Mouse (Mus musculus) liver, embryonic 15.5 days (tissue): ENCODE results near the gene Hnf4a. TPM values are rescaled to one million over a fixed set of nuclear protein-coding genes. Genes with fewer than 3 reads are reported as not detected.
"Not testable (repeated sequence)": the region's sequence is repeated elsewhere in the genome, so short reads cannot be mapped to it uniquely, and the experiment has no call there.

ENCODE experiments used
- ATAC-seq: fragments of 200-750 bp; cut with Nextera tagmentation; 2 replicates; pipeline ENCODE4 v1.8.0; 2017; ENCODE audit warnings: moderate number of reproducible peaks, mild to moderate bottlenecking, moderate library complexity; ENCODE audit not compliant: insufficient read depth
- H3K27ac ChIP-seq: fragments of 300-500 bp; sonication (generic); replicated peaks from 2 replicates; pipeline ENCODE4 v1.5.1; 2015; ENCODE audit warnings: mild to moderate bottlenecking, inconsistent platforms
- H3K27me3 ChIP-seq: fragments of 300-500 bp; sonication (generic); 2 replicates; pipeline ENCODE4 v1.6.1; 2015; ENCODE audit warnings: mild to moderate bottlenecking, inconsistent platforms
- H3K36me3 ChIP-seq: fragments of 300-500 bp; sonication (generic); replicated peaks from 2 replicates; pipeline ENCODE4 v1.6.1; 2015; ENCODE audit warnings: moderate library complexity, mild to moderate bottlenecking, inconsistent platforms
- H3K4me1 ChIP-seq: fragments of 300-500 bp; sonication (generic); replicated peaks from 2 replicates; pipeline ENCODE4 v1.6.1; 2015; ENCODE audit warnings: inconsistent platforms
- H3K4me2 ChIP-seq: fragments of 300-500 bp; sonication (generic); 2 replicates; pipeline ENCODE4 v1.6.1; 2015; ENCODE audit warnings: moderate library complexity, mild to moderate bottlenecking, inconsistent platforms
- H3K4me3 ChIP-seq: fragments of 300-500 bp; sonication (generic); replicated peaks from 2 replicates; pipeline ENCODE4 v1.5.1; 2015; ENCODE audit warnings: mild to moderate bottlenecking, inconsistent platforms
- H3K9ac ChIP-seq: fragments of 300-500 bp; sonication (generic); 2 replicates; pipeline ENCODE4 v1.6.1; 2015; ENCODE audit warnings: moderate library complexity, mild to moderate bottlenecking, inconsistent platforms
- H3K9me3 ChIP-seq: fragments of 300-500 bp; sonication (generic); replicated peaks from 2 replicates; pipeline ENCODE4 v1.6.1; 2016; ENCODE audit warnings: inconsistent platforms
- WGBS: fragments of 180-500 bp; shearing (Covaris S2); methylation state at CpG from one replicate; pipeline ENCODE4 v1.1.7; 2015; ENCODE audit warnings: mixed read lengths; ENCODE audit not compliant: insufficient replicate concordance; 5-methylcytosine and 5-hydroxymethylcytosine counted together
- polyA plus RNA-seq: library from polyadenylated mRNA; unstranded; fragments of >200 nt; fragmentation: Nextera tagmentation; extraction: Ambion mirVana; gene quantifications from 2 replicates; pipeline ENCODE4 v1.2.1, GENCODE M21; 2015

Gene Hnf4a
- polyA plus RNA-seq, 1 experiment from 2014 or later = 17.0 TPM

DNA sequence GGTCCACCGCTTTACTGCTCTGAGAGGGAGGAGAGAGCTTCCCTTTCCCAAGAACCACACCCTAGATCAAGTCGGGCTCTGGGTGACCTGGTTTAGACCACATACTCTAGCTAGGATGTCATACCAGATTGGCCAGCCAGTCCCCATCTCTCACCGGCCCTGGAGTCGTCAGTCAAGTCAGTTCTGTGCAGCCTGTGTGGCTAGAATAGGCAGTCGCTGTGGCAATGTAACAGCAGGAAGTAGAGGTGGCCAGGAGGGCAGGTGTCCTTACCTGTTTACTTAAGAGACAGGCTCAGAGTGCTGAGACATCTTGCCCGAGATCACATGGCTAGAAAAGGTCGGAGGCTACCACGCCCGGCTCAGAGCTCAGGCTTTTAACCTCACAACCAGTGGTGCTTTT lies 104.6 kb downstream of the Hnf4a start:
- H3K27ac ChIP-seq = no peak overlapping the region
- peaks cover 77% of the 10 kb centered on the region for H3K36me3 ChIP-seq
- no peak overlapping the region for H3K9ac ChIP-seq
- H3K9me3 ChIP-seq = no peaks in the 10 kb centered on the region
- H3K4me2 ChIP-seq = no peak overlapping the region
- ATAC-seq = no peak
- H3K4me1 ChIP-seq = peaks cover 7% of the 10 kb centered on the region; the same call in 1 of the 2 replicates
- H3K27me3 ChIP-seq = no peaks in the 10 kb centered on the region
- 75% methylated on average over 9 of the region's 9 CpGs for WGBS
- no peak overlapping the region for H3K4me3 ChIP-seq

DNA sequence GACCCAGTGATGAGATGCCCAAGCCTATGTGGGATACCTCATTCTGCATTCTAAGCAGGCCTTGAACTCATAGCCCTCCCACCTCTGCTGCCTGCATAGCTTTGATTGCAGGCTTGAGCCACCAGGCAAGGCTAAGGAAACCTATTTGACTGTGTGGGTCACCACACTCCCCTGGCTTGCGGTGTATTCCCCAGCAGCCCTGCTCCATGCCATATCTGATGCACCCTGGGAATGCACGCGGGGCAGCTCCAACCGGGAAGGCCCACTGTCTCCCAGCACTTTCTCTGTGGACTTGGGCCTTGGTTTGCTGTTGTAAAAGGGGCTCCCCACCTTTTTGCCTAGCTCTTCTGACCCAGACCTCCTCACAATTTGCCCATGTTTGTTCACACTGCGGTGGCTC lies 106.6 kb downstream of the Hnf4a start:
- WGBS = 93% methylated on average over 5 of the region's 5 CpGs

DNA sequence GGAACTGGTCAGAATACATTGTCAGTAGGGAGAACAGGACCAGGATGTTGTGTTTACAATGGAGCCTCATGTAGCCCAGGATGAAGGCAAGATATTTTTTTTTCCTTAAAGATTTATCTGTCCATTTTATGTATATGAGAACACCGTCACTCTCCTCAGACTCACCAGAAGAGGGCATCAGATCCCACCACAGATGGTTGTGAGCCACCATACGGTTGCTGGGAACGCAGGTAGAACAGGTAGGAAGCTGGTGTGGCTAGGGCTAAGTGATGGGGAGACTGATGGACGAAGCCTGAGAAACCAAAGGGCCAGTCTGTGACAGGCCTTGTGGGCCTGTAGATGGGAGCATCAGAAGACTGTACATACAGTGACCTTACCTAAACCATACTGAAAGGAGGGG lies 107.4 kb downstream of the Hnf4a start:
- no peak for ATAC-seq
- 87% methylated on average over 4 of the region's 4 CpGs for WGBS
- H3K36me3 ChIP-seq = peaks cover 94% of the 10 kb centered on the region

More for the DNA sequence above, 106.6 kb downstream of the Hnf4a start:
- H3K36me3 ChIP-seq = peaks cover 86% of the 10 kb centered on the region
- no peak overlapping the region for H3K9ac ChIP-seq
- no peak for ATAC-seq
- no peaks in the 10 kb centered on the region for H3K9me3 ChIP-seq
- H3K27me3 ChIP-seq = no peaks in the 10 kb centered on the region
- no peak overlapping the region for H3K4me3 ChIP-seq
- no peak overlapping the region for H3K27ac ChIP-seq
- no peak overlapping the region for H3K4me2 ChIP-seq
- peaks cover 3% of the 10 kb centered on the region; the same call in 1 of the 2 replicates for H3K4me1 ChIP-seq

DNA sequence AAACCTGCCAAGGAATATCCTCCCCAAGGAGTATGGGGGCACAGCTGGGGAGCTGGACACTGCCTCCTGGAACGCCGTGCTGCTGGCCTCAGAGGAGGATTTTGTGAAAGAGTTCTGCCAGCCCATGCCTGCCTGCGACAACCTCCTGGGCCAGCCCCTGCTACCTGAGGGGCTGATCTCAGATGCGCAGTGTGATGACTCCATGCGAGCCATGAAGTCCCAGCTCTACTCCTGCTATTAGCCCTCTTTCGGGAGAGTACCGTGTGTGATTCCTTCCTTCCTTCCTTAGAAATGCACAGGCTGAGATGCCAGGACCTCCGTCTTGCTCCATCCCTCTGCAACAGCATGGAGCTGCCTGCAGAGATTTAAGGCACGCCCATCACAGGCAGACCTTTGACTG lies 108.8 kb downstream of the Hnf4a start:
- no peak overlapping the region for H3K4me2 ChIP-seq
- H3K4me1 ChIP-seq = peaks cover 9% of the 10 kb centered on the region; the same call in 1 of the 2 replicates
- H3K36me3 ChIP-seq = peaks cover 99% of the 10 kb centered on the region
- no peak overlapping the region for H3K4me3 ChIP-seq
- ATAC-seq = no peak
- 0 out of 2 replicates have a peak overlapping the region, but pooled peaks have one; percentile 16 for H3K27ac ChIP-seq
- no peaks in the 10 kb centered on the region for H3K27me3 ChIP-seq
- WGBS = 89% methylated on average over 9 of the region's 9 CpGs
- no peaks in the 10 kb centered on the region for H3K9me3 ChIP-seq
- H3K9ac ChIP-seq = no peak overlapping the region

More for the DNA sequence above, 107.4 kb downstream of the Hnf4a start:
- H3K27ac ChIP-seq = no peak overlapping the region
- H3K27me3 ChIP-seq = no peaks in the 10 kb centered on the region
- H3K4me3 ChIP-seq = no peak overlapping the region
- H3K4me1 ChIP-seq = peaks cover 3% of the 10 kb centered on the region; the same call in 1 of the 2 replicates
- H3K4me2 ChIP-seq = no peak overlapping the region
- no peak overlapping the region for H3K9ac ChIP-seq
- no peaks in the 10 kb centered on the region for H3K9me3 ChIP-seq

DNA sequence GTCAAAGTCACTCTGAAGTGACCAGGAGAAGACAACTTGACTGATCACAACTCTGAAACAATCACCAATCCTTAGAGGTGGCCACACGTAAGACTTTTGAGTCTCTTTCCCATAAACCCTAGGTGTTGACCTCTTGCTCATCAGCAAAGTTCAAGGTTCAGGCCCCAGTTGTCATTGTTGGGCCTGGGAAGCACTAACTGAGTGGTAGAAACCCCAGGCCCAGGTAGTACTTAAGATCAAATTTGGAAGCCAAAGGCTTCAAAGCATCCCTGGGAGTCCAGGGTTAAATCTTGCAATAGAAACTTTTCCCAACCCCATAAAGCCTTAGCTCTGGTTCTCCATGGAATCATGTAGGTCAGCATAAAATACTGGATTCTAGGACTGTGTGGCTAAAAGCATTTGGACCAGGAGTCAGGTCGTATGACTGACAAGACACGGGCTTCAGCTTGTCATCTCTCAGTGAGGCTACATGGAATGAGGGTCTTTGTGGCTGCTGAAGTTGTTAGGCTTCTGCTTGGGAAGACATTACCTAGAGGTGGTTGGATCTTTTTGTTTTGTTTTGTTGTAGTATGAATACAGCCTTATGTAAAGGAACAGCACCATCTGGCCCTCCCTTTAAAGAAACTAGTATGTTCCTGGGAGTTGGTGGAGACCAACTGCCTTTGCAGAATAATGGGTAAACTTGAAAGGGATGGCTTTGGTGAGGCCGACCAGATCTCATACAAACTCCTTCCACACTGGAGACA lies 109.5 kb downstream of the Hnf4a start:
- 73% methylated on average over 4 of the region's 4 CpGs for WGBS
- Histone ChIP-seq H3K4me1 (peaks cover 12% of the 10 kb centered on the region; the same call in 1 of the 2 replicates), H3K9ac (no peak overlapping the region), H3K9me3 (no peaks in the 10 kb centered on the region), H3K4me2 (no peak overlapping the region), H3K36me3 (peaks cover 99% of the 10 kb centered on the region), H3K27ac (no peak overlapping the region; the same call in 1 of the 2 replicates), H3K4me3 (no peak overlapping the region), H3K27me3 (no peaks in the 10 kb centered on the region)
- no peak for ATAC-seq

DNA sequence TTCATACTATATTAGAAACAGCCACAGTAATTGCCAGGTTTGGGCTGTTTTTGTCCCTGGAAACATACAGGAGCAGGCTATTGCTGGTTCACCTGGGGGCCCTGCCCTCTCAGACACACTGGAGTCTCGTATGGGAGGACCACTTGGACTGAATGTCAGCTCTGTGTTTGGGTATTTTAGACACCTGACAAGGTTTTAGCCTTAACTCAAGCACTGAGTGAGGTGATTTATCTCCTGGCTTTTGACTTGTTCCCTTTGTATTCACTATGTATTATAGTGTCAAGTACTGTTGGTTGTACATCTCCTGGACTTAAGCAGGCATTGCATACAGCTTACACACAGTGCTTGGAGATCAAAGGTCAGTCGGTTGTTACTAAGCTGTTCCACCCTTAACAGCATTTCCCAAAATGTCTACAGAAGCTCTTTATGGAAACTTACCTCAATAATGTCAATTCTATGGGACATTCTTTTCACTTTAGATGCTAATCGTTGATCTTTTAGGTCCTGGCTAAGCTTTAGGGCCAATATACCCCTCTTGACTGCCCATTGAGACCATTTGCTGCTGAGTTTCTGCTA lies 110.1 kb downstream of the Hnf4a start:
- Histone ChIP-seq H3K27me3 (no peaks in the 10 kb centered on the region), H3K9ac (no peak overlapping the region), H3K4me3 (no peak overlapping the region), H3K4me2 (no peak overlapping the region), H3K27ac (peak overlapping the region; percentile 24), H3K9me3 (no peaks in the 10 kb centered on the region), H3K4me1 (peaks cover 14% of the 10 kb centered on the region; the same call in 1 of the 2 replicates), H3K36me3 (peaks cover 100% of the 10 kb centered on the region)
- ATAC-seq = 0 out of 2 replicates have a peak, but pooled peaks have one; percentile 13
- WGBS = 62% methylated on average over 3 of the region's 3 CpGs

DNA sequence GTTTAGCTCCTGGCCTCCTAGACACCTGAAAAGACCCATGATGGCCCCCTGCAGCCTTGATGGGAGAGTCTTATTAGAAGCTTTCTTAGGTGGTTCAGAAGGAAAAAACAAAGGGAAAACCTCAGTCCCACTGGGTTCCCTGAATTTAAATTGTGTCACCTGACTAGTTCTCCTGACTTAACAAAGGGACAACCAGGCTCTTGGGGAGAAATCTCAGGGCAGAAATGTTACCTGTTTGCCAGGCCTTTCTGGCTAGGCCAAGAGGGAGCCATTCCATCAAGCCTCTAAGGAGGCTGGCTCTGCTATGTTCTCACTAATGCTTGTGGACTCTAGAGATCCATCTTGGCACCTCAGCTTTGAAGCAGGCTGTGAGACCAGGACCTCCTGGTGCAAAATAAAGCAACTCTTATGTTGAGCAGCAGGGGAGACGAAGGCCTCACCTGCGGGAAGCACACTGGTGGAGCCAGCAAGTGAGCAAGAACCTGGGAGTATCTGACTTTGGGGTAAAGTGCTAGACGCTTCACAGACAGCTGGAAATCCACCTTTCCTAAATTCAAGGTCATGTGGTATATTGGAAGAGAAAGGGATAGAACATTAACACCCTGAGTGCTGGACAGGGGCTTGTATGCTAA lies 110.7 kb downstream of the Hnf4a start:
- peak overlapping the region; percentile 24; the same call in 1 of the 2 replicates for H3K27ac ChIP-seq
- 79% methylated on average over 3 of the region's 3 CpGs for WGBS
- H3K4me3 ChIP-seq = no peak overlapping the region
- peaks cover 14% of the 10 kb centered on the region; the same call in 1 of the 2 replicates for H3K4me1 ChIP-seq
- peaks cover 100% of the 10 kb centered on the region for H3K36me3 ChIP-seq
- H3K4me2 ChIP-seq = no peak overlapping the region
- no peaks in the 10 kb centered on the region for H3K27me3 ChIP-seq
- no peak for ATAC-seq
- no peaks in the 10 kb centered on the region for H3K9me3 ChIP-seq
- H3K9ac ChIP-seq = no peak overlapping the region

DNA sequence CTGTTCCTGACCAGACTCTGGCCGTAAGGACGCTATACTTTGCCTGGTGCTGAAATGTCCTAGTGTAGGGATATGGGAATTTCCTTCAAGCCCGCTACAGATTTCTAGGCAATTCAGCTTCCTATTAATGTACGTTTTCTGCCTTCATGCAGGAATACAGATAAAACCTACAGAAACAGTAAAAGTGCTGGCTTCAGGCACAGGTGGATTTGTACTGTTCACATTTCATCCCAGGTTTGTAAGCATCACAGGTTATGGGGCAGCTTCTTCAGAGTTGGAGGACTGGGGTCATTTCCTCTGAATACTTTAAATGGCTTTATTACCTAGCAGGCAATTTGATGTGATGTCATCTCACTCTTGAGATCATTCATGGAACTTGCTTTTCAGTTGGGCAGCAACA lies 111.3 kb downstream of the Hnf4a start:
- H3K9me3 ChIP-seq = no peaks in the 10 kb centered on the region
- no peak overlapping the region for H3K4me2 ChIP-seq
- no peak overlapping the region for H3K9ac ChIP-seq
- H3K36me3 ChIP-seq = peaks cover 100% of the 10 kb centered on the region
- 84% methylated on average over 4 of the region's 4 CpGs for WGBS
- no peak for ATAC-seq
- H3K27me3 ChIP-seq = no peaks in the 10 kb centered on the region
- H3K27ac ChIP-seq = no peak overlapping the region
- H3K4me1 ChIP-seq = peaks cover 18% of the 10 kb centered on the region; the same call in 1 of the 2 replicates
- H3K4me3 ChIP-seq = no peak overlapping the region

DNA sequence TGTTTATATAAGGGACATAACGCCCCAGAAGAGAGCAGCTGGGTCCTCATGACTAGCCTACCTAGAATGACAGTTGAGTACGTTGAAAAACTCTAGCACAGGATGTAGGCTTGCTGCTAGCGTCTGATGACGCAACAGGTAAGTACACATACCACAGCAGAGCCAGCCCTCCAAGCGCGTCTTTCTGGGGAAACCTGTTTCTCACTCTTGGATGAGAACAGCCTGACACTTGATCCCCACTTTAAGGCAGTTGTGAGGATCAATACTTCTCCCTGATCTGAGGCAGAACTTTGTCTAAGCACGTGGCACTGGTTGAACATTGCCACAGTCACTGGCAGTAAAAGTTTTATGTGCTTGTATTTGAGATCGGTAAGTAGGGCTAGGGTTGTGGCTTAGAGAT lies 113.8 kb downstream of the Hnf4a start:
- H3K9ac ChIP-seq = no peak overlapping the region
- H3K4me1 ChIP-seq = peaks cover 18% of the 10 kb centered on the region; the same call in 1 of the 2 replicates
- ATAC-seq = peak; percentile 17; the same call in 1 of the 2 replicates
- H3K27me3 ChIP-seq = no peaks in the 10 kb centered on the region
- H3K9me3 ChIP-seq = no peaks in the 10 kb centered on the region
- 75% methylated on average over 8 of the region's 8 CpGs for WGBS
- H3K4me2 ChIP-seq = no peak overlapping the region
- peaks cover 99% of the 10 kb centered on the region for H3K36me3 ChIP-seq
- H3K27ac ChIP-seq = 0 out of 2 replicates have a peak overlapping the region, but pooled peaks have one; percentile 3
- no peak overlapping the region for H3K4me3 ChIP-seq

DNA sequence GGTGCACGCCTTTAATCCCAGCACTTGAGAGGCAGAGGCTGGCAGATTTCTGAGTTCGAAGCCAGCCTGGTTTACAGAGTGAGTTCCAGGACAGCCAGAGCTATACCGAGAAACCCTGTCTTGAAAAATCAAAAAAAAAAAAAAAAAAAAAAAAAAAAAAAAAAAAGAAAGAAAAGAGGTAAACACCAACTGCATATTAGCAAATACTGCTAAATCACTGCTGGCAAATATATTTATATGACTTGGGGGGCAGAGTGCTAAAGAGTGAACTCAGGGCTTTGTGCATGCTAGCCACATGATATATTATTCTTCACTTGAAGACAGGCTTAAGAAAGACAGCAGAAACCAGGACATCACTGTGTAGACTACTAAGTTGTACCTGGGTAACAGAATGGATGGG lies 114.8 kb downstream of the Hnf4a start:
- ATAC-seq, H3K9me3 ChIP-seq, H3K4me3 ChIP-seq, H3K27me3 ChIP-seq, H3K9ac ChIP-seq, H3K27ac ChIP-seq, H3K4me2 ChIP-seq: not testable (repeated sequence)
- peaks cover 18% of the 10 kb centered on the region; the same call in 1 of the 2 replicates for H3K4me1 ChIP-seq
- peaks cover 99% of the 10 kb centered on the region for H3K36me3 ChIP-seq
- WGBS = 89% methylated on average over 3 of the region's 3 CpGs
